Mouse (Mus musculus) midbrain, embryonic 16.5 days (tissue): Measurements from ENCODE around the gene Tmsb15l. TPM values are rescaled to one million over a fixed set of nuclear protein-coding genes. Genes with fewer than 3 reads are reported as not detected.

Experiments
- ATAC-seq: fragments of 200-750 bp; cut with Nextera tagmentation; 2 replicates; pipeline ENCODE4 v1.8.0; 2017; ENCODE audit warnings: moderate TSS enrichment
- H3K27ac ChIP-seq: fragments of 300-500 bp; sonication (generic); 2 replicates; pipeline ENCODE4 v1.5.1; 2014; ENCODE audit warnings: mild to moderate bottlenecking, low read length, mixed read lengths
- H3K27me3 ChIP-seq: fragments of 300-500 bp; sonication (generic); 2 replicates; pipeline ENCODE4 v1.6.1; 2014; ENCODE audit warnings: low read depth, low read length, mixed read lengths; ENCODE audit not compliant: control insufficient read depth, insufficient read depth
- H3K36me3 ChIP-seq: fragments of 300-500 bp; sonication (generic); 2 replicates; pipeline ENCODE4 v1.6.1; 2014; ENCODE audit warnings: mild to moderate bottlenecking, low read length, moderate library complexity, mixed read lengths; ENCODE audit not compliant: control insufficient read depth, insufficient read depth
- H3K4me1 ChIP-seq: fragments of 300-500 bp; sonication (generic); 2 replicates; pipeline ENCODE4 v1.6.1; 2014; ENCODE audit warnings: mild to moderate bottlenecking, low read length, mixed read lengths; ENCODE audit not compliant: control insufficient read depth, insufficient read depth
- H3K4me2 ChIP-seq: fragments of 300-500 bp; sonication (generic); 2 replicates; pipeline ENCODE4 v1.6.1; 2014; ENCODE audit warnings: mild to moderate bottlenecking, low read length, mixed read lengths
- H3K4me3 ChIP-seq: fragments of 300-500 bp; sonication (generic); 2 replicates; pipeline ENCODE4 v1.5.1; 2014; ENCODE audit warnings: low read depth, mild to moderate bottlenecking, low read length, moderate library complexity, mixed read lengths
- H3K9ac ChIP-seq: fragments of 300-500 bp; sonication (generic); 2 replicates; pipeline ENCODE4 v1.6.1; 2014; ENCODE audit warnings: low read depth, low read length, mixed read lengths
- H3K9me3 ChIP-seq: fragments of 300-500 bp; sonication (generic); replicated peaks from 2 replicates; pipeline ENCODE4 v1.6.1; 2014; ENCODE audit warnings: mild to moderate bottlenecking, low read length, mixed read lengths; ENCODE audit not compliant: control insufficient read depth, poor library complexity, severe bottlenecking
- WGBS: fragments of 180-500 bp; shearing (Covaris S2); extraction: QIAGEN DNeasy Blood & Tissue Kit; methylation state at CpG from one replicate; pipeline ENCODE4 v1.1.7; 2014; 5-methylcytosine and 5-hydroxymethylcytosine counted together
- polyA plus RNA-seq: library from polyadenylated mRNA; unstranded; fragments of >200 nt; fragmentation: Nextera tagmentation; extraction: Ambion mirVana; gene quantifications from 2 replicates; pipeline ENCODE4 v1.2.1, GENCODE M21; 2015

Gene Tmsb15l
- polyA plus RNA-seq: 6.3 and 7.0 TPM in 2 replicates

- Histone ChIP-seq H3K4me3 (peak within 1 kb of the TSS; percentile 46), H3K4me2 (peak within 1 kb of the TSS; percentile 65), H3K27ac (peak within 1 kb of the TSS; percentile 22; the same call in 1 of the 2 replicates), H3K36me3 (no peaks in the 10 kb centered on the region), H3K9me3 (no peaks in the 10 kb centered on the region), H3K9ac (peak within 1 kb of the TSS; percentile 62), H3K4me1 (no peaks in the 10 kb centered on the region), H3K27me3 (no peaks in the 10 kb centered on the region)
- peak; percentile 100 for ATAC-seq
- 24% methylated on average over 14 of the region's 15 CpGs for WGBS
Measured at GRCm38 (mm10) chrX:136976424-136977084, at the start of gene Tmsb15l, which contains the start of gene Tmsb15b1. Gene Tmsb15l (minus strand): TSS chrX:136976869. Gene Tmsb15b1 (minus strand): TSS chrX:136976874.

GRCm38 (mm10) chrX:137019310-137019709 is 42.6 kb upstream of the Tmsb15l start:
- no peaks in the 10 kb centered on the region for H3K36me3 ChIP-seq
- no peaks in the 10 kb centered on the region for H3K4me1 ChIP-seq
- peak; percentile 77 for ATAC-seq
- WGBS: 13% methylated on average over 1 of the region's 1 CpGs
- H3K27ac ChIP-seq: no peak overlapping the region
- no peaks in the 10 kb centered on the region for H3K27me3 ChIP-seq
- H3K9me3 ChIP-seq: no peaks in the 10 kb centered on the region
- H3K4me2 ChIP-seq: no peak overlapping the region
- no peak overlapping the region for H3K4me3 ChIP-seq
- H3K9ac ChIP-seq: no peak overlapping the region

GRCm38 (mm10) chrX:137017668-137018067 is 41.0 kb upstream of the Tmsb15l start:
- no peak for ATAC-seq
- H3K27ac ChIP-seq: no peak overlapping the region
- no peaks in the 10 kb centered on the region for H3K27me3 ChIP-seq
- WGBS: 80% methylated on average over 1 of the region's 1 CpGs
- H3K4me1 ChIP-seq: no peaks in the 10 kb centered on the region
- no peaks in the 10 kb centered on the region for H3K36me3 ChIP-seq
- H3K9ac ChIP-seq: no peak overlapping the region
- no peak overlapping the region for H3K4me3 ChIP-seq
- H3K9me3 ChIP-seq: no peaks in the 10 kb centered on the region
- H3K4me2 ChIP-seq: no peak overlapping the region

GRCm38 (mm10) chrX:137015099-137015709 is 38.5 kb upstream of the Tmsb15l start:
- H3K27ac ChIP-seq: no peak overlapping the region
- no peaks in the 10 kb centered on the region for H3K9me3 ChIP-seq
- H3K36me3 ChIP-seq: no peaks in the 10 kb centered on the region
- no peaks in the 10 kb centered on the region for H3K27me3 ChIP-seq
- WGBS: 46% methylated on average over 6 of the region's 6 CpGs
- no peak overlapping the region for H3K9ac ChIP-seq
- 0 out of 2 replicates have a peak, but pooled peaks have one; percentile 62 for ATAC-seq
- H3K4me3 ChIP-seq: no peak overlapping the region
- no peak overlapping the region for H3K4me2 ChIP-seq
- no peaks in the 10 kb centered on the region for H3K4me1 ChIP-seq

GRCm38 (mm10) chrX:136996256-136996655 is 19.6 kb upstream of the Tmsb15l start:
- Histone ChIP-seq H3K27me3 (no peaks in the 10 kb centered on the region), H3K4me2 (no peak overlapping the region), H3K4me3 (no peak overlapping the region), H3K9me3 (no peaks in the 10 kb centered on the region), H3K4me1 (peaks cover 14% of the 10 kb centered on the region), H3K36me3 (no peaks in the 10 kb centered on the region), H3K9ac (no peak overlapping the region), H3K27ac (no peak overlapping the region)
- no peak for ATAC-seq
- 78% methylated on average over 2 of the region's 2 CpGs for WGBS

- Histone ChIP-seq H3K27me3 (no peaks in the 10 kb centered on the region), H3K36me3 (no peaks in the 10 kb centered on the region), H3K9ac (peak overlapping the region; percentile 70), H3K27ac (peak overlapping the region; percentile 93), H3K4me2 (peak overlapping the region; percentile 61), H3K4me3 (peak overlapping the region; percentile 53), H3K4me1 (peaks cover 18% of the 10 kb centered on the region), H3K9me3 (no peaks in the 10 kb centered on the region)
- 25% methylated on average over 13 of the region's 14 CpGs for WGBS
- peak; percentile 26; the same call in 1 of the 2 replicates for ATAC-seq
Measured at GRCm38 (mm10) chrX:136993641-136994040, 17.0 kb upstream of the Tmsb15l start.

- 21% methylated on average over 26 of the region's 26 CpGs for WGBS
- H3K27ac ChIP-seq: peak within 1 kb of the TSS; percentile 93
- H3K4me3 ChIP-seq: peak within 1 kb of the TSS; percentile 53
- no peaks in the 10 kb centered on the region for H3K27me3 ChIP-seq
- no peaks in the 10 kb centered on the region for H3K9me3 ChIP-seq
- peak within 1 kb of the TSS; percentile 61 for H3K4me2 ChIP-seq
- no peaks in the 10 kb centered on the region for H3K36me3 ChIP-seq
- peak within 1 kb of the TSS; percentile 70 for H3K9ac ChIP-seq
- peak; percentile 98 for ATAC-seq
- peaks cover 18% of the 10 kb centered on the region for H3K4me1 ChIP-seq
Measured at GRCm38 (mm10) chrX:136992978-136993547, 16.4 kb upstream of the Tmsb15l start, which contains the start of gene Zcchc18. Gene Zcchc18 (plus strand): TSS chrX:136993155.

- Histone ChIP-seq H3K4me1 (peaks cover 18% of the 10 kb centered on the region), H3K27ac (peak overlapping the region; percentile 93), H3K36me3 (no peaks in the 10 kb centered on the region), H3K4me2 (peak overlapping the region; percentile 47), H3K9ac (peak overlapping the region; percentile 54), H3K9me3 (no peaks in the 10 kb centered on the region), H3K4me3 (peak overlapping the region; percentile 53), H3K27me3 (no peaks in the 10 kb centered on the region)
- ATAC-seq: peak; percentile 73
- WGBS: 16% methylated on average over 19 of the region's 19 CpGs
Measured at GRCm38 (mm10) chrX:136992191-136992965, 15.7 kb upstream of the Tmsb15l start.
